Mouse (Mus musculus) bone marrow, adult 2 months (tissue): ENCODE results near the gene Kif20b. TPM values are rescaled to one million over a fixed set of nuclear protein-coding genes. Genes with fewer than 3 reads are reported as not detected.

Experiments used
- H3K27ac ChIP-seq: fragments of 200-500 bp; 2 replicates; pipeline ENCODE4 v1.5.1; 2012; ENCODE audit warnings: low read depth, mild to moderate bottlenecking, control low read depth, inconsistent platforms, low read length; ENCODE audit not compliant: control insufficient read depth, poor library complexity, insufficient read depth
- H3K4me1 ChIP-seq: fragments of 200-500 bp; 2 replicates; pipeline ENCODE4 v1.6.1; 2011; ENCODE audit warnings: low read length; ENCODE audit not compliant: control insufficient read depth, insufficient read depth
- H3K4me3 ChIP-seq: fragments of 200-500 bp; replicated peaks from 2 replicates; pipeline ENCODE3; 2011; ENCODE audit warnings: mild to moderate bottlenecking, low read depth, low read length, control low read depth; ENCODE audit not compliant: control insufficient read depth
- CTCF ChIP-seq: fragments of 200-500 bp; IDR thresholded peaks from 2 replicates; pipeline ENCODE4 v1.5.1; 2011; ENCODE audit warnings: low read length, control low read depth; ENCODE audit not compliant: control insufficient read depth, insufficient read depth
- POLR2A ChIP-seq: fragments of 200-500 bp; IDR thresholded peaks from 2 replicates; pipeline ENCODE4 v1.6.1; 2011; ENCODE audit warnings: low read depth, mild to moderate bottlenecking, control low read depth, low read length, borderline replicate concordance; ENCODE audit not compliant: control insufficient read depth
- WGBS: fragments of 180-500 bp; shearing (Covaris S2); methylation state at CpG from one replicate; pipeline ENCODE4 v1.1.7; 2018; 5-methylcytosine and 5-hydroxymethylcytosine counted together
- polyA plus RNA-seq: library from polyadenylated mRNA; stranded (reverse); fragments of >200 nt; gene quantifications from 2 replicates; pipeline ENCODE4 v1.2.4, GENCODE M21; 2011; ENCODE audit warnings: low replicate concordance; ENCODE audit not compliant: missing spikeins, insufficient read depth, insufficient read length

Gene Kif20b
- 17.6 and 27.4 TPM in 2 replicates for polyA plus RNA-seq

DNA sequence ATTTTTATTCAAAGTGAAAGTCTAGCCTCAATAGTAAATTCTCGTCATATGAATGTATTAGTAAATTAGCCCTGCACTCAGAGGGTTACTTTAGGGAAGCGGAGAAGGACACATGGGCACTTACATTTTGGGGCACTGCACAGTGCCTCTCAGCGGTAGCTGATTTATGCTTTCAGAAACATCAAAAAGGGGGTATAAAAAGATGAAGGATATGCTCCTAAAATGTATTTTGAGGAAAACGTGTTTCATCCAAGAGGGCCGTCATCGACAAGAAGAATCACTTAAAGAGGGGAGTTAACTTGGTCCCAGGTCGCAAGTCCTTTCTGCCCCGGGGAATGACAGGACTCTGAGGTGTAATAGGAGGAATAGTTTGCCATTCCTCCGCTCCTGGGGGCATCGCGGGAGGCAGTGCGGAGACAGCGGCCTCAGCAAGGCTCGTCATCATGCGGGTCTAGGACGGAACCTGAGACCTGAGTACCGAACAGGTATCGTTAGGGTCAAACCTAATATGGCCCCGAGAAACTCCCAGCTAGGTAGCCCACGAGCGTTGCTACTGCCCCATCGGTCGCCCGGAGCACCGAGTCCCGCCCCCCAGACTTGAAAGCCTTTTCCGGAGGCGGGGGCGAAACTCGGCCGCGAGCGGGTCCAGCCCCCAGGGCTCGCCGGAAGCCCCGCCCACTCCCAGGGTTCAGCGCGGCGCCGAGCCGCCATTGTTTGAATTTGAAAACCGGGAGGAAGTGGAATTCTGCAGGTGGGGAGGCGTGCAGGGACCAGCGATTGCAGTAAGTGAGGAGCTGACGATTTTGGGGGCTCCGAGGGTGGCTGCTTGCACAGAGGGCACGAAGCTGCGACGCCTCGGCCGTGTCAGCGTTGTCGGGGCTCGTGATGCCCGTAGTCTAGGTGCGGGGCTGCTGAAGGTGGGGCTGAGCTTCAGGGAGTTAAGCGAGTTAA lies at the start of gene Kif20b:
Kif20b (plus strand) TSS at position 710 of the 951 bp plus-strand sequence.
- Histone ChIP-seq H3K4me3 (peak within 1 kb of the TSS; percentile 92), H3K27ac (peak within 1 kb of the TSS; percentile 88), H3K4me1 (no peaks in the 10 kb centered on the region)
- WGBS, result under 1% methylated on average over 57 of the region's 57 CpGs
- peak; percentile 18; the same call in 1 of the 2 replicates for TF ChIP-seq CTCF
- TF ChIP-seq POLR2A, result peak; percentile 42; the same call in 1 of the 2 replicates

DNA sequence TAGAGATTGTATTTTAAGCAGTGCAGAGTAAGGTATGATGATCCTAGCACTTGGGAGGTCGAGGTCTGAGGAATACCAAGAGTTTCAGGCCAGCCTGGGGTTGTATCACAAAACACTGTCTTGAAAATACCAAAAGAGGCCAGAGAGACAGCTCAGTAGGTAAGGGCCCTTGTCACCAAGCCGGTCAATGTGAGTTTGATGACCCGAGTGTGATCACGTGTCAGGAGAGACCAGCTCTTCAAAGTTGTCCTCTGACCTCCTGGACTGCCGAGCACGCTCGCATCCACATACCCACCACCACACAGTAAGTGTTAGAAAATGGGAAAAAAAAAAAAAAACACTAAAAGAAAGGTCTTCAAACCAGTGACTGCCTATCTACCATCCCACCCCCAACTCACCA lies 45.5 kb upstream of the Kif20b start:
- WGBS, result 83% methylated on average over 7 of the region's 7 CpGs
- no peak for TF ChIP-seq CTCF
- TF ChIP-seq POLR2A, result no peak
- Histone ChIP-seq H3K4me1 (no peaks in the 10 kb centered on the region; the same call in none of the 2 replicates), H3K4me3 (no peak overlapping the region), H3K27ac (no peak overlapping the region)

DNA sequence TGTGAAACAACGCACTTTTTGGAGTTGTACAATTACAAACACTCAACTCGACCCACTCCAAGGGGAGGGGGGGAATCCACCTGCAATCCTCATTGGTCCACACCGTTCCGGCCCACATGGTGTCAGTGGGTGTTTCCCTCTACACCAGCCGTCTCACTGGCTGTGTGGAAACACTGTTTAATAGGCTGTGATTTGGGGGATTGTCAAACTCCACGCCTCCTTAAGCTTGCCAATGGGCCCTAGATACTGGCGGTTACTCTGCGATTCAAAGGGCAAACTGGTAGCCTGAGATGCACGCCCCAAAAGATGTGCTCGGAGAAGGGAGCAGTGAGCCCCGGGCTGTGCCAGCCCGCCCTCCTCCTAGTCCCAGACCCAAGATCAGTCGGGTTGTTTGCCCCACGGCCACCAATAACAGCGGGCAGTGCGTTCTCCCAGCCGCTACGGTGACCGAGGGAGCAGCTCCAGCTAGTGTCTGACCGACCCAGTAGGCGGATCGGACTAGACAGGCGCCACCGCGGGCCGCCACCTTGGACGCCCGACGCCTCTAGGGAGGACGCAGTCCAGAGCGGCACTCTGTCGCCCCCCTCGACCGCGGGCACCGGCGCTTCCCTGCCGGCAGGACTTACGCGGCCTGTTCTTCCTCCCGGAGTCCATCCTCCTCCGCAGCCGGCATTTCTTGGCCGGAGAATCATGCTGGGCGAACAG lies 44.1 kb upstream of the Kif20b start:
- Histone ChIP-seq H3K27ac (peak overlapping the region; percentile 67), H3K4me1 (no peaks in the 10 kb centered on the region; the same call in none of the 2 replicates), H3K4me3 (peak overlapping the region; percentile 83)
- WGBS, result under 1% methylated on average over 43 of the region's 45 CpGs
- TF ChIP-seq POLR2A, result peak; percentile 49; the same call in 1 of the 2 replicates
- peak; percentile 17; the same call in 1 of the 2 replicates for TF ChIP-seq CTCF

DNA sequence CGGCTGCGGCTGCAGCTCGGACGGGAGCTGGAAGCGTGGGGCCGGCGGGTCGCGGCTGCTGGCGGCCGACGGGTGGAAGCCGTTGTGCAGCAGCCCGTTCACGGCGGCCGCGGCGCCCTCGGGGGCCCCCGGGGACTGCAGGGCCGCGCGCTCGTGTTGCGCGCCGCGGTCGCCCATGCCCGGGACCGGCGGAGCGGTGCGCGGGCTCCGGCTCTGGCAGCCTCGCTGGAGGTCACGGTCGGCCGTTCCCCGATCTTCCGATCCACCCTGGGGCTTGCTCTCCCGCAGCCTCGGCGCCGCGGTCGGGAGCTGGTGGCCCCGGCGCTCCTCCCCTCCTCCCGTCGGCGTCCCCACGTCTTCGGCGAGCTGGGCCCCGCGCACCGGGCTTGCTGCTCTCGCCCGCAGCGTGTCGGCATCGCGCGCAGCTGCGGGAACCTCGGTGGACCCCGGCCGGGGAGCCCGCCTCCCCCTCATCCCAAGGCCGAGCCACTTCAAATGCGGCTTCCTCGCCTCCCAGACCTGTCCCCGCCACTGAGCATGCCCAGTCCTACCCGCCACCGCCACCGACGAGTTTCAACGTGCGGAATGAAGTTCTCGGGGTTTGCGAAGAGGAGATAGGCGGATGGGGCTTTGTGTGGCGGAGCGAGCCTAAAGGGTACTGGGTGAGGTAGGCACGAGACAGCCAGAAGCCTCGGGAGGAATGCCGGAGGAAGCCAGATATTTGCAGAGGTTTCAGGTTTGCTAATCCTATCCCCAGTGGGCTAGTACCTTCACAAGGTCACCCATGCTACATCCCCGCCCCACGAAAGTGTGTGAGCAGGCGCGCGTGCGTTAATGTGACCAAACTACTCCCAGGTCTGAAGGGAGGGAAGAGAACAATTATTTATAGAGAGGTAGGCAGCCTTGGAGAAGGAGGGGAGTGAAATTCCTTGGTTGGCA lies 43.3 kb upstream of the Kif20b start, which contains the start of gene Pank1:
Pank1 (minus strand) TSS at position 853 of the 939 bp plus-strand sequence.
- H3K27ac ChIP-seq, result peak within 1 kb of the TSS; percentile 67
- TF ChIP-seq POLR2A, result peak; percentile 62; the same call in 1 of the 2 replicates
- TF ChIP-seq CTCF, result no peak
- no peaks in the 10 kb centered on the region; the same call in none of the 2 replicates for H3K4me1 ChIP-seq
- WGBS, result under 1% methylated on average over 84 of the region's 96 CpGs
- peak within 1 kb of the TSS; percentile 83 for H3K4me3 ChIP-seq

DNA sequence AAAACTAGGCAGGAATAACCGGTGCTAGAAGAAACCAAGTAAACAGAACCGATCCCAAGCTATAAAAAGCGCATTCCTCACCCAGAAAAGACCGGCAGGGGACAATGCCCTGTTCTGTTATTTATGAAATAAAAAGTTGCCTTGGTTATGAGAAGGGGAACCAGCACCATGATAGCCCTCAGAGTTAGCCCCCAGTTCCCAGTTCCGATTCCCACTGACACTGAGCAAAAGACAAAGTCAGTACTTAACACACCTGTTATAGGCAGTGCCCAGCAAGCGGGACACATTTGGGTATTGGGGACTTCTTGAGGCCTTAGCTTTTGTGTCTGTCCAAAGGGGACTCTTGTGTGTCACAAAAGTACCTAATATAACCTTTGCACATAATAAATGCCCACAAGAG lies 42.5 kb upstream of the Kif20b start:
- WGBS, result 20% methylated on average over 6 of the region's 6 CpGs
- Histone ChIP-seq H3K4me3 (peak overlapping the region; percentile 83), H3K4me1 (no peaks in the 10 kb centered on the region; the same call in none of the 2 replicates), H3K27ac (no peak overlapping the region; the same call in 1 of the 2 replicates)
- no peak for TF ChIP-seq CTCF
- no peak for TF ChIP-seq POLR2A

DNA sequence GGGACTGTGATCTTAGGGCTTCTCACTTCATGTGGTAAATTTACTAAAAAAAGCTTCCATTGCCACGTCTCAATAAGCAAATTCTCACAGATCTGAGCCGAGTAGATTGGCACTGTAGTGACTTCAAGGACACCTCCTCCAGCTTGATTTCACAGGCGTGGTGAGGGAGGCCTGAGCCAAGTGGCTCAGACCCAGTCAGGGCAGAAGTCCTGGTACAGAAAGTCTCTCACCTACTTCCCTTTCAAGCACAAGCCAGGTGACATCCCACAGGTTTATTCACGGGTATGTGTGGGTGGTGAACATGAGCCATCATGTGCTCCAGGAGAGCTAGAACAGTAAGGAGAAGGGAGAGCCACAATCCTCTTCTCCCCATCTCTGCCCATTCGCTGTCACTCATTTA lies 41.0 kb upstream of the Kif20b start:
- Histone ChIP-seq H3K4me1 (no peaks in the 10 kb centered on the region; the same call in none of the 2 replicates), H3K4me3 (no peak overlapping the region), H3K27ac (no peak overlapping the region)
- no peak for TF ChIP-seq POLR2A
- TF ChIP-seq CTCF, result no peak
- 47% methylated on average over 5 of the region's 5 CpGs for WGBS

DNA sequence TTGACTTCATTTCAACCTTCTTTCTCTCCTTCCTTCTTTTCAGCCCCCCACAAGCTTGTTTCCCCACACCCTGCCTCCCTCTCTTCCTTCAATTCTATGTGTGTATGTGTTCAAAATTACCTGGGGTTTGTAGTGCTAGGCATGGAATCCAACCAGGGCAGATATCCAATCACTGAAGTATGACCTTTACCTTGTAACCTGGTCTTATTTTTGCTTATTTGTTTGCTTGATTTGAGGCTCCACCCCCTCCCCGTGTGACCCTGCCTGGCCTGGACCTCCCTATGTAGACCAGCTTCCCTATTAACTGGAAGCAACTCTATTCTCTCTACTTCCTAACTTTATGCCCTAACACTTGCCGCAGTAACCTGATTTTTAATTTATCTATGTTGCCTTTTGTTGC lies 39.7 kb upstream of the Kif20b start:
- TF ChIP-seq CTCF (no peak), POLR2A (no peak)
- WGBS, result 67% methylated on average over 2 of the region's 2 CpGs
- Histone ChIP-seq H3K27ac (no peak overlapping the region), H3K4me1 (no peaks in the 10 kb centered on the region; the same call in none of the 2 replicates), H3K4me3 (no peak overlapping the region)

DNA sequence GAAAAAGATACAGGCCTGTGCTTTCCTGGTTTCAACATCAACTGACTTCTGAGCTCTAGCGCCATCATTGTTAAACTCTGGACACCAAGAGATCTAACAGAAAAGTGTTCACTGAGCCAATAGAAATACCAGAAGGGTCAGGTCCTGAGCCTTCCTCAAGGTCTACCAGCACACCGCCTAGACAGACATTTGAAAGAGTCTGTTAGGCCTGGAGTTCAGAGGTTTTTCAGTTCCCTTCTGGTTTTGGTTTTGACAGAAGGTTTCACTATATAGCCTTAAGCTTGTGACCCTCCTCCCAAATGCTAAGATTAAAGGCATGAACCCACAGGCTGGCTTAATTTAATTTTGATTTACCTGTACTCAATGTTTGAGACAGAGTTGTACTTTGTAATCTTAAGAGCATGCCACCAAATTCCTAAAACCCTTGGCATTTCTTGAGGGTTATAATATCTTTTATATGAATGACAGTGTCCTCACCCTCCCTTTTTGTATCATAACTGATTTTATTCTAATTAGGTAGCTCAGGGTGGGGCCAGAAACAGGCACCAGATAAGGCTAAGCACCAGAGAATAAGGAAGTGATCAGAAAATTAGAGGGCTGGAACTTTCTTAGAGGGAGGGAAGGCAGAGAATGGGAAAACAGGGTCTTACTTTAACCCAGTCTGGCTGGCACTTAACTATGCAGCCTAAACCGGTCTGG lies 38.5 kb upstream of the Kif20b start:
- TF ChIP-seq CTCF, result no peak
- TF ChIP-seq POLR2A, result no peak
- Histone ChIP-seq H3K4me1 (no peaks in the 10 kb centered on the region; the same call in none of the 2 replicates), H3K4me3 (no peak overlapping the region), H3K27ac (no peak overlapping the region)
- 56% methylated on average over 3 of the region's 3 CpGs for WGBS
